Mouse (Mus musculus): ENCODE measurements at regions not wholly inside any gene's neighbourhood (a gene's known extent, or its start where the extent isn't known, plus 50 kb on each side); places are given as distances from the start of the nearest gene placed in this dataset.

DNA sequence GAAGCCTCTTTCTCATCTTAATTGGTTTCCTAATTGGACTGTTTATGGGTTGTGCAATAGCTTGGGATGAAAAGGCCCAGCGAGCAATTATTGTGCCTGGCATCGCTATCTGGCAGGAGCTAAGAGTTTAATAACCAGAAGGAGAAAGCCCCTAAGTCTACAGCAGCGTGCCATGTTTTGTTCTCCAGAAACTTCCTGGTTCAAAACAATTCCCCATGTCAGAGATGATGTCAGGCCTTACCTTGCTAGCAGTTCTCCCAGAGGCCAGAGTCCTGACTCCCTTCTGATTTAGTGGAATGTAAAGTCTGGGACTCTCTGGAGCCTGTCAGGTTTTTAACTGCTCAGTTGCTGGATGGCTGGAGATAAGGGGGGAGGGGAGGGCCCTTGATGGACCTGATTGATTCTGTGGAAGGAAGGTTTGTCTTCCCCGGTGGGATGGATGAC lies 190.1 kb upstream of the Irx5 start:
- TF ChIP-seq CTCF (conservative IDR thresholded peaks at IDR 0.05; ENCODE audit: low read length) (no peak), POU5F1 (IDR thresholded peaks at IDR 0.05; ENCODE audit: borderline replicate concordance, low read length) (no peak)

Data from E14TG2a.4 (cell line).